Mouse (Mus musculus): ENCODE results near the gene Kifc5b. TPM values are rescaled to one million over a fixed set of nuclear protein-coding genes. Genes with fewer than 3 reads are reported as not detected.

The Kifc5b gene
- polyA plus RNA-seq, 1 experiment: 26.0 TPM

DNA sequence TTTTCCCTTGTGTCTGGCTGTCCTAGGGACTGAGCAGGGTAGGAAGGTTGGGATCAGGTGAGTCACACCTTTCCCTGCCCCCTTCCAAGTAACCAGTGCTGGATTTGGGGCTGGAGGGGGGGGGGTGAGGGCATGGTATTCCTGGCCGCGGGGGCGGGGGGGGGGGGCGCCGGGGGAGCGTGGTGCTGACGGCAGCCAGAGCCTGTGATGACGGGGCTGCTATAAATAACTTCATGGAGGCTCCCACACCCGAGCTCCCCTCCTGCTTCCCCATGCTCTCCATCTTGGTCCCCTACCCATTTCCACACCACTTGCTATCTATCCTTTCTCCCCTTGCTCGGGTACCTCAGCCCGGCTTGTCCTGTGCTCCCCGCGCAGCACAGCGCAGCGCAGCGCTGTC is 36.8 kb downstream of the Kifc5b start:
- peaks cover 6% of the 10 kb centered on the region; the same call in 1 of the 2 replicates for H3K27me3 ChIP-seq (ENCODE audit: control insufficient read depth, insufficient read depth, low read length)
- 72% methylated on average over 16 of the region's 16 CpGs for WGBS
- no peak overlapping the region for H3K4me3 ChIP-seq (ENCODE audit: control insufficient read depth, insufficient read depth, low read length)
- no peak for DNase-seq
- no peak for TF ChIP-seq POLR2A (IDR thresholded peaks at IDR 0.05; ENCODE audit: control insufficient read depth, extremely low read depth, insufficient read depth, low read length, poor library complexity)
- TF ChIP-seq CTCF (IDR thresholded peaks at IDR 0.05; ENCODE audit: borderline replicate concordance, control insufficient read depth, extremely low read depth, insufficient read depth, low read length, poor library complexity): no peak
- H3K27ac ChIP-seq (ENCODE audit: control insufficient read depth, insufficient read depth, low read length): no peak overlapping the region
- H3K4me1 ChIP-seq (replicated peaks; ENCODE audit: control insufficient read depth, insufficient read depth, low read length): peaks cover 20% of the 10 kb centered on the region
- no peaks in the 10 kb centered on the region for H3K36me3 ChIP-seq (ENCODE audit: control insufficient read depth, insufficient read depth, low read length)

DNA sequence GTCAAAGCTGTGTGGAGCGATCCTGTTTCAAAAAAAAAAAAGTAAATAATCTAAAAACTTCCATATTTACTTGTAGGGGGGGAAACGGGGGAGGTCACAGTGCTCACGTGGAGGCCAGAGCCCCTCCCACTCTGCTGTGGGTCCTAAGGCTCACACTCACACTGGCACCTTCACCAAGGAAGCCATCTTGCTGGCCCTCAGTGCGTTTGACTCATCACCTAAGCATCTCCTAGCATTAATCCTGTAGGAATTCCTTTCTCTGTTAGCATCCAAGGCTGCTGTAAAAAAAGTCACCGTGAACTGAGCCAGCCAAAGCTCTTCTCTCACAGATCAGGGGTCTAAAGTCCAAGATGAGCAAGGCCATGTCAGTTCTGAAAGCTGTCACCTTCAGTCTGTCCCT is 39.4 kb downstream of the Kifc5b start:
- no peak for TF ChIP-seq CTCF (IDR thresholded peaks at IDR 0.05; ENCODE audit: borderline replicate concordance, control insufficient read depth, extremely low read depth, insufficient read depth, low read length, poor library complexity)
- no peak for TF ChIP-seq POLR2A (IDR thresholded peaks at IDR 0.05; ENCODE audit: control insufficient read depth, extremely low read depth, insufficient read depth, low read length, poor library complexity)
- Histone ChIP-seq H3K36me3 (ENCODE audit: control insufficient read depth, insufficient read depth, low read length) (no peaks in the 10 kb centered on the region), H3K27ac (ENCODE audit: control insufficient read depth, insufficient read depth, low read length) (no peak overlapping the region), H3K27me3 (ENCODE audit: control insufficient read depth, insufficient read depth, low read length) (no peaks in the 10 kb centered on the region), H3K4me3 (ENCODE audit: control insufficient read depth, insufficient read depth, low read length) (no peak overlapping the region), H3K4me1 (replicated peaks; ENCODE audit: control insufficient read depth, insufficient read depth, low read length) (peaks cover 11% of the 10 kb centered on the region)
- no peak for DNase-seq
- WGBS: 95% methylated on average over 5 of the region's 5 CpGs

DNA sequence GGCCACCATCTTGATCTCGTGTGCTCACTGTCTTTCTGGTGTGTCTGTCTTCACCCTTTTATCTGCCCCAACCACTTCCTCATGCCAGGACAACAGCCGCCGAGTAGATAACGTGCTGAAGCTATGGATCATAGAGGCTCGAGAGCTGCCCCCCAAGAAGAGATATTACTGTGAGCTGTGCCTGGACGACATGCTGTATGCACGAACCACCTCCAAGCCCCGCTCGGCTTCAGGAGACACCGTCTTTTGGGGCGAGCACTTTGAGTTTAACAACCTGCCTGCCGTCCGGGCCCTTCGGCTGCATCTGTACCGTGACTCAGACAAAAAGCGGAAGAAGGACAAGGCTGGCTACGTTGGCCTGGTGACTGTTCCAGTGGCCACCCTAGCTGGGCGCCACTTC is 40.0 kb downstream of the Kifc5b start:
- Histone ChIP-seq H3K4me3 (ENCODE audit: control insufficient read depth, insufficient read depth, low read length) (no peak overlapping the region), H3K36me3 (ENCODE audit: control insufficient read depth, insufficient read depth, low read length) (no peaks in the 10 kb centered on the region), H3K27me3 (ENCODE audit: control insufficient read depth, insufficient read depth, low read length) (no peaks in the 10 kb centered on the region), H3K27ac (ENCODE audit: control insufficient read depth, insufficient read depth, low read length) (no peak overlapping the region), H3K4me1 (replicated peaks; ENCODE audit: control insufficient read depth, insufficient read depth, low read length) (peaks cover 9% of the 10 kb centered on the region)
- WGBS: 87% methylated on average over 18 of the region's 18 CpGs
- DNase-seq: no peak
- TF ChIP-seq CTCF (IDR thresholded peaks at IDR 0.05; ENCODE audit: borderline replicate concordance, control insufficient read depth, extremely low read depth, insufficient read depth, low read length, poor library complexity) (no peak), POLR2A (IDR thresholded peaks at IDR 0.05; ENCODE audit: control insufficient read depth, extremely low read depth, insufficient read depth, low read length, poor library complexity) (no peak)

DNA sequence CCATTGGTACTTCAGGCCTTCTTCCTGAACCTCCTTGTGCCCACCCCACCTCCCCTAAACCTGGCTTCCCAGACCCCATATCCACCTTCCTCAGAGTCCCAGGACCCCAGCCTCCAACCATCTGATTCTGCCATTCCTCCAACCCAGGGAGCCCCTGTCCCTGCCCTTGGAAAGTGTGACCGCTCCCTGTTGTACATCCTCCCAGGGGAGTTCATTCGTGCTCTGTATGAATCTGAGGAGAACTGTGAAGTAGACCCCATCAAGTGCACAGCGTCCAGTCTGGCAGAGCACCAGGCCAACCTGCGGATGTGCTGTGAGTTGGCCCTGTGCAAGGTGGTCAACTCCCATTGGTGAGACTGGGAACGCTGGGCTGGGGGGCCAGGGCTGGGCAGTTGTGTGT is 41.0 kb downstream of the Kifc5b start:
- no peaks in the 10 kb centered on the region for H3K36me3 ChIP-seq (ENCODE audit: control insufficient read depth, insufficient read depth, low read length)
- 99% methylated on average over 5 of the region's 5 CpGs for WGBS
- no peak for DNase-seq

DNA sequence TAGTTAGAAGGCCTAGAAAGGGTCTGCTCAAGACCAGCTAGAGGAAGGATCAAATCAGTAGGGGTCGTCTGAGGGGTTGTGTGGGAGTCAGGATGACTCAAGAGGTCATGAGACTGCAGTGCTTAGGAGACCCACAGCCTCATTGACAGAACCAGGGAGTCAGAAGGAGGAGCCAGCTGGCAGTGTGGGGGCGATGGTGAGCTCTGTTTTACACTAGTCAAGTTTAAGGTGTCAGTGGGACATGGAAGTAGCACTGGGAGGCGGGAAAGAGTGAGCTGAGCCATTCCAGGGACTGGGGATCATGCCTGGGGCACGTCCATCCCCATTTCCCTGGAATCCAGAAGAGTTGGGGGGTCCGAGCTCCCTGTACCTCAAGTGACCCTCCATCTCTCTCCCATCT is 42.0 kb downstream of the Kifc5b start:
- TF ChIP-seq CTCF (IDR thresholded peaks at IDR 0.05; ENCODE audit: borderline replicate concordance, control insufficient read depth, extremely low read depth, insufficient read depth, low read length, poor library complexity) (no peak), POLR2A (IDR thresholded peaks at IDR 0.05; ENCODE audit: control insufficient read depth, extremely low read depth, insufficient read depth, low read length, poor library complexity) (no peak)
- Histone ChIP-seq H3K4me3 (ENCODE audit: control insufficient read depth, insufficient read depth, low read length) (no peak overlapping the region), H3K4me1 (replicated peaks; ENCODE audit: control insufficient read depth, insufficient read depth, low read length) (no peaks in the 10 kb centered on the region), H3K27ac (ENCODE audit: control insufficient read depth, insufficient read depth, low read length) (no peak overlapping the region), H3K36me3 (ENCODE audit: control insufficient read depth, insufficient read depth, low read length) (no peaks in the 10 kb centered on the region), H3K27me3 (ENCODE audit: control insufficient read depth, insufficient read depth, low read length) (no peaks in the 10 kb centered on the region)
- 82% methylated on average over 5 of the region's 5 CpGs for WGBS
- no peak for DNase-seq

More for the DNA sequence above, 41.0 kb downstream of the Kifc5b start:
- Histone ChIP-seq H3K4me3 (ENCODE audit: control insufficient read depth, insufficient read depth, low read length) (no peak overlapping the region), H3K27me3 (ENCODE audit: control insufficient read depth, insufficient read depth, low read length) (no peaks in the 10 kb centered on the region), H3K4me1 (replicated peaks; ENCODE audit: control insufficient read depth, insufficient read depth, low read length) (no peaks in the 10 kb centered on the region), H3K27ac (ENCODE audit: control insufficient read depth, insufficient read depth, low read length) (no peak overlapping the region)
- TF ChIP-seq CTCF (IDR thresholded peaks at IDR 0.05; ENCODE audit: borderline replicate concordance, control insufficient read depth, extremely low read depth, insufficient read depth, low read length, poor library complexity): no peak
- no peak for TF ChIP-seq POLR2A (IDR thresholded peaks at IDR 0.05; ENCODE audit: control insufficient read depth, extremely low read depth, insufficient read depth, low read length, poor library complexity)

DNA sequence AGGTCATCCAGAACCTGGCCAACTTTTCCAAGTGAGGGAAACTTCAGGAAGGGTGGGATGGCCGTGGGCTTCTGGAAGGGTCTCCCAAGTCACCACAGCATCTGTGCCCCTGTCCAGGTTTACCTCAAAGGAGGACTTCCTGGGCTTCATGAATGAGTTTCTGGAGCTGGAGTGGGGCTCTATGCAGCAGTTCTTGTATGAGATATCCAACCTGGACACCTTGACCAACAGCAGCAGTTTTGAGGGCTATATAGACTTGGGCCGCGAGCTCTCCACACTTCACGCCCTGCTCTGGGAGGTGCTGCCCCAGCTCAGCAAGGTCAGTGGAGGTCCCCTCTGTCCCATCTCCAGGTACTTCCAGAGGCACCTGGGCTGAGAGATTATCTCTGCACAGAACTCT is 42.9 kb downstream of the Kifc5b start:
- WGBS: 98% methylated on average over 4 of the region's 4 CpGs
- no peak for DNase-seq
- TF ChIP-seq POLR2A (IDR thresholded peaks at IDR 0.05; ENCODE audit: control insufficient read depth, extremely low read depth, insufficient read depth, low read length, poor library complexity): no peak
- no peaks in the 10 kb centered on the region for H3K4me1 ChIP-seq (replicated peaks; ENCODE audit: control insufficient read depth, insufficient read depth, low read length)
- H3K27ac ChIP-seq (ENCODE audit: control insufficient read depth, insufficient read depth, low read length): no peak overlapping the region
- H3K27me3 ChIP-seq (ENCODE audit: control insufficient read depth, insufficient read depth, low read length): no peaks in the 10 kb centered on the region
- H3K36me3 ChIP-seq (ENCODE audit: control insufficient read depth, insufficient read depth, low read length): no peaks in the 10 kb centered on the region
- no peak overlapping the region for H3K4me3 ChIP-seq (ENCODE audit: control insufficient read depth, insufficient read depth, low read length)

DNA sequence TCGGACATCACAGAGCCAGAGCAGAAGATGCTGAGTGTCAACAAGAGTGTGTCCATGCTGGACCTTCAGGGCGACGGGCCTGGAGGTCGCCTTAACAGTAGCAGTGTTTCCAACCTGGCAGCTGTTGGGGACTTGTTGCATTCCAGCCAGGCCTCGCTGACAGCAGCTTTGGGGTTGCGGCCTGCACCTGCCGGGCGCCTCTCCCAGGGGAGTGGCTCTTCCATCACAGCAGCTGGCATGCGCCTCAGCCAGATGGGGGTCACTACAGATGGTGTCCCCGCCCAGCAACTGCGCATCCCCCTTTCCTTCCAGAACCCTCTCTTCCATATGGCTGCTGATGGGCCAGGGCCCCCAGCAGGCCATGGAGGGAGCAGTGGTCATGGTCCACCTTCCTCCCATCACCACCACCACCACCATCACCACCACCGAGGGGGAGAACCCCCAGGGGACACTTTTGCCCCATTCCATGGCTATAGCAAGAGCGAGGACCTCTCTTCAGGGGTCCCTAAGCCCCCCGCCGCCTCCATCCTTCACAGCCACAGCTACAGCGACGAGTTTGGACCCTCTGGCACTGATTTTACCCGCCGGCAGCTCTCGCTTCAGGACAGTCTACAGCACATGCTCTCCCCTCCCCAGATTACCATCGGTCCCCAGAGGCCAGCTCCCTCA is 44.8 kb downstream of the Kifc5b start:
- H3K36me3 ChIP-seq (ENCODE audit: control insufficient read depth, insufficient read depth, low read length): no peaks in the 10 kb centered on the region
- no peaks in the 10 kb centered on the region for H3K27me3 ChIP-seq (ENCODE audit: control insufficient read depth, insufficient read depth, low read length)
- H3K27ac ChIP-seq (ENCODE audit: control insufficient read depth, insufficient read depth, low read length): no peak overlapping the region
- no peak for DNase-seq
- no peaks in the 10 kb centered on the region for H3K4me1 ChIP-seq (replicated peaks; ENCODE audit: control insufficient read depth, insufficient read depth, low read length)
- WGBS: 96% methylated on average over 21 of the region's 21 CpGs
- no peak overlapping the region for H3K4me3 ChIP-seq (ENCODE audit: control insufficient read depth, insufficient read depth, low read length)
- TF ChIP-seq POLR2A (IDR thresholded peaks at IDR 0.05; ENCODE audit: control insufficient read depth, extremely low read depth, insufficient read depth, low read length, poor library complexity) (no peak), CTCF (IDR thresholded peaks at IDR 0.05; ENCODE audit: borderline replicate concordance, control insufficient read depth, extremely low read depth, insufficient read depth, low read length, poor library complexity) (no peak)
